Mouse (Mus musculus): ENCODE data around the gene Olfr1532-ps1. TPM values are rescaled to one million over a fixed set of nuclear protein-coding genes. Genes with fewer than 3 reads are reported as not detected.
"Not testable (repeated sequence)": the region's sequence is repeated elsewhere in the genome, so short reads cannot be mapped to it uniquely, and the experiment has no call there.

The Olfr1532-ps1 gene
- total RNA-seq (2021): not detected
- long read RNA-seq, experiment 1: 0 reads
- long read RNA-seq, experiment 2: 0 reads

- no peak for DNase-seq
Observed at GRCm38 (mm10) chr7:106907676-106908075, at the start of gene Olfr1532-ps1. Olfr1532-ps1 (plus strand) TSS chr7:106908001.

- no peak for DNase-seq
Observed at GRCm38 (mm10) chr7:106862885-106863284, 44.9 kb upstream of the Olfr1532-ps1 start, which contains the start of gene Olfr704. Olfr704 (plus strand) TSS chr7:106863185.

- DNase-seq: no peak
Observed at GRCm38 (mm10) chr7:106876791-106877190, 31.0 kb upstream of the Olfr1532-ps1 start, which contains the start of gene Olfr705. Olfr705 (minus strand) TSS chr7:106876891.

- no peak for DNase-seq
Observed at GRCm38 (mm10) chr7:106888062-106888461, 19.7 kb upstream of the Olfr1532-ps1 start, which contains the start of gene Olfr706. Olfr706 (minus strand) TSS chr7:106888162.

GRCm38 (mm10) chr7:106901141-106901540 is 6.7 kb upstream of the Olfr1532-ps1 start, which contains the start of gene Olfr707:
Olfr707 (minus strand) TSS chr7:106901241.
- not testable (repeated sequence) for DNase-seq

- not testable (repeated sequence) for DNase-seq
Observed at GRCm38 (mm10) chr7:106920961-106921360, 13.2 kb downstream of the Olfr1532-ps1 start.

- DNase-seq: no peak
Observed at GRCm38 (mm10) chr7:106932119-106932518, 24.3 kb downstream of the Olfr1532-ps1 start, which contains the start of gene Olfr709-ps1. Olfr709-ps1 (minus strand) TSS chr7:106932219.

- no peak for DNase-seq
Observed at GRCm38 (mm10) chr7:106948212-106948611, 40.4 kb downstream of the Olfr1532-ps1 start, which contains the start of gene Olfr710. Olfr710 (minus strand) TSS chr7:106948312.

GRCm38 (mm10) chr7:106963837-106964236 is 56.0 kb downstream of the Olfr1532-ps1 start, which contains the start of gene Olfr6:
Olfr6 (minus strand) TSS chr7:106963937.
- no peak for DNase-seq

Other genes with a start within 250 kb of the Olfr1532-ps1 start
- not detected for gene Olfr693, start 227.4 kb upstream of the Olfr1532-ps1 start, total RNA-seq (2021)
- not detected for gene Olfr694, start 216.2 kb upstream of the Olfr1532-ps1 start, total RNA-seq (2021)
- gene Olfr695, start 191.6 kb upstream of the Olfr1532-ps1 start, total RNA-seq (2021): not detected
- not detected for gene Olfr697, start 165.6 kb upstream of the Olfr1532-ps1 start, total RNA-seq (2021)
- not detected for gene Olfr698, start 152.6 kb upstream of the Olfr1532-ps1 start, total RNA-seq (2021)
- not detected for gene Olfr699, start 114.8 kb upstream of the Olfr1532-ps1 start, total RNA-seq (2021)
- gene Olfr700, start 99.2 kb upstream of the Olfr1532-ps1 start, total RNA-seq (2021): not detected
- gene Olfr701, start 93.9 kb upstream of the Olfr1532-ps1 start, total RNA-seq (2021): not detected
- gene Olfr702, start 74.1 kb upstream of the Olfr1532-ps1 start, total RNA-seq (2021): not detected
- not detected for gene Olfr703, start 64.6 kb upstream of the Olfr1532-ps1 start, total RNA-seq (2021)
- gene Olfr704, start 44.8 kb upstream of the Olfr1532-ps1 start, total RNA-seq (2021): not detected
- gene Olfr705, start 31.1 kb upstream of the Olfr1532-ps1 start, total RNA-seq (2021): not detected
- gene Olfr706, start 19.8 kb upstream of the Olfr1532-ps1 start, total RNA-seq (2021): not detected
- not detected for gene Olfr707, start 6.8 kb upstream of the Olfr1532-ps1 start, total RNA-seq (2021)
- not detected for gene Olfr709-ps1, start 24.2 kb downstream of the Olfr1532-ps1 start, total RNA-seq (2021)
- gene Olfr710, start 40.3 kb downstream of the Olfr1532-ps1 start, total RNA-seq (2021): not detected
- gene Olfr6, start 55.9 kb downstream of the Olfr1532-ps1 start, total RNA-seq (2021): not detected
- gene Olfr711, start 67.5 kb downstream of the Olfr1532-ps1 start, total RNA-seq (2021): not detected
- gene Olfr2, start 98.1 kb downstream of the Olfr1532-ps1 start, total RNA-seq (2021): not detected
- gene Olfr713, start 123.2 kb downstream of the Olfr1532-ps1 start, total RNA-seq (2021): not detected
- not detected for gene Olfr714, start 163.0 kb downstream of the Olfr1532-ps1 start, total RNA-seq (2021)
- gene Olfr17, start 185.2 kb downstream of the Olfr1532-ps1 start, total RNA-seq (2021): not detected
- gene Olfr715b, start 202.4 kb downstream of the Olfr1532-ps1 start, total RNA-seq (2021): not detected
- not detected for gene Olfr715, start 223.1 kb downstream of the Olfr1532-ps1 start, total RNA-seq (2021)
- not detected for gene Olfr716, start 230.3 kb downstream of the Olfr1532-ps1 start, total RNA-seq (2021)